Mouse (Mus musculus) frontal cortex, adult (tissue): Measurements from ENCODE around the gene Med18.
"Not testable (repeated sequence)": the region's sequence is repeated elsewhere in the genome, so short reads cannot be mapped to it uniquely, and the experiment has no call there.

Experiments
- ATAC-seq: cut with Nextera tagmentation; 2 replicates; pipeline ENCODE4 v1.9.2; 2017; ENCODE audit warnings: mild to moderate bottlenecking, moderate library complexity, mixed read lengths; ENCODE audit not compliant: low TSS enrichment

Gene Med18

GRCm38 (mm10) chr4:132421556-132421922 is 42.2 kb downstream of the Med18 start:
- ATAC-seq: peak; percentile 56; the same call in 1 of the 2 replicates

- ATAC-seq: no peak
These were observed 43.2 kb downstream of the Med18 start for GRCm38 (mm10) chr4:132420471-132420870.

- no peak for ATAC-seq
These were observed 47.8 kb downstream of the Med18 start for GRCm38 (mm10) chr4:132415966-132416365.

DNA sequence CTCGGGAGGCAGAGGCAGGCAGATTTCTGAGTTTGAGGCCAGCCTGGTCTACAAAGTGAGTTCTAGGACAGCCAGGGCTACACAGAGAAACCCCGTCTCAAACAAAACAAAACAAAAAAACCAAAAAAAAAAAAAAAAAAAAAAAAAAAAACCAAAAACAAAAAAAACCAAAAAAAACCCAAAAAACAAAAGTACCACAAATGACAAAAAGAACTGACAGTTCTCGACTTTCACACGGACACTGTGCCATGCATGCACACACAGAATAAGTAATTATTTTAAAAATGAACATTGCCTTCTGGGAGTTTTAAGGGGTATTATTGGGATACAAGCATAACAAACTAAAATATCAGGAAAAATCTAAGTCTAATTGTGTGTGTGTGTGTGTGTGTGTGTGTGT is 50.5 kb downstream of the Med18 start:
- ATAC-seq: not testable (repeated sequence)

- ATAC-seq: peak; percentile 34; the same call in 1 of the 2 replicates
These were observed 52.2 kb downstream of the Med18 start for GRCm38 (mm10) chr4:132411322-132412094.

DNA sequence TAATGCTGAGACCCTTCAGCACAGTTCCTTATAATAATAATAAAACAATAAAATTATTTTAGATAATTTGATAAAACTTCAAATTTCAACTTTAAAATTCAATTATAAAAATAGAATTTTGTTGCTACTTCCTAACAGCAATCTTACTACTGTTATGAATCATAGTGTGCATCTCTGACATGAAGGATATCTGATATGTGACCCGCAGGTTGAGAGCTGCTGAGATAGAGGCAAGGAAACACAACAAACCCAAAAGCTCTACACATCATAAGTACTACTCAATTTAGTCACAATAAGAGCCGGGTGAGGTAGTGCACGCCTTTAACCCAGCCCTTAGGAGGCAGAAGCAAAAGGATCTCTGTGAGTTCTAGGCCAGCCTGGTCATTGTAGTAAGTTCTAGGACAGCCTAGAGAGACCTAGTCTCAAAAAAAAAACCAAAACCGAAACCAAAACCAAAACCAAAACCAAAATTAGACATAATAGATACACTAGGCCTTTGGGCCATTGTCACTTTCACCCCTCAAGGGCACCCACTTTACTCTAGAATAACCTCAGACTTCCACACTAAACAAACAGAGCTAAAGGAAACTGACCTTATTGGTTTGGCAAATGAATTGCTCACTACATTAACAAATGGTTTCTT is 54.0 kb downstream of the Med18 start:
- ATAC-seq: no peak
